Mouse (Mus musculus) heart, embryonic 10.5 days (tissue): ENCODE results near the gene Amigo1. TPM values are rescaled to one million over a fixed set of nuclear protein-coding genes. Genes with fewer than 3 reads are reported as not detected.

Experiments used
- DNase-seq: peaks from one replicate; pipeline ENCODE4 v3.0.0-alpha.2; 2017; ENCODE audit warnings: low spot score
- H3K27ac ChIP-seq: fragments of 300-500 bp; sonication (generic); 2 replicates; pipeline ENCODE4 v1.5.1; 2016; ENCODE audit warnings: mild to moderate bottlenecking
- H3K27me3 ChIP-seq: fragments of 300-500 bp; sonication (generic); 2 replicates; pipeline ENCODE4 v1.6.1; 2016; ENCODE audit warnings: mild to moderate bottlenecking; ENCODE audit not compliant: poor library complexity, insufficient read depth, severe bottlenecking
- H3K36me3 ChIP-seq: fragments of 300-500 bp; sonication (generic); 2 replicates; pipeline ENCODE4 v1.6.1; 2016; ENCODE audit warnings: mild to moderate bottlenecking, moderate library complexity
- H3K4me1 ChIP-seq: fragments of 300-500 bp; sonication (generic); 2 replicates; pipeline ENCODE4 v1.6.1; 2016; ENCODE audit warnings: mild to moderate bottlenecking
- H3K4me3 ChIP-seq: fragments of 300-500 bp; sonication (generic); 2 replicates; pipeline ENCODE4 v1.5.1; 2016; ENCODE audit warnings: mild to moderate bottlenecking, moderate library complexity
- H3K9me3 ChIP-seq: fragments of 300-500 bp; sonication (generic); 2 replicates; pipeline ENCODE4 v1.6.1; 2016; ENCODE audit warnings: mild to moderate bottlenecking, moderate library complexity
- WGBS: fragments of 180-500 bp; shearing (Covaris S2); methylation state at CpG from one replicate; pipeline ENCODE4 v1.1.7; 2016; 5-methylcytosine and 5-hydroxymethylcytosine counted together
- polyA plus RNA-seq: library from polyadenylated mRNA; unstranded; fragments of >200 nt; fragmentation: Nextera tagmentation; extraction: Ambion mirVana; gene quantifications from 2 replicates; pipeline ENCODE4 v1.2.1, GENCODE M21; 2016

Gene Amigo1
- 1.4 and 3.3 TPM in 2 replicates for polyA plus RNA-seq

DNA sequence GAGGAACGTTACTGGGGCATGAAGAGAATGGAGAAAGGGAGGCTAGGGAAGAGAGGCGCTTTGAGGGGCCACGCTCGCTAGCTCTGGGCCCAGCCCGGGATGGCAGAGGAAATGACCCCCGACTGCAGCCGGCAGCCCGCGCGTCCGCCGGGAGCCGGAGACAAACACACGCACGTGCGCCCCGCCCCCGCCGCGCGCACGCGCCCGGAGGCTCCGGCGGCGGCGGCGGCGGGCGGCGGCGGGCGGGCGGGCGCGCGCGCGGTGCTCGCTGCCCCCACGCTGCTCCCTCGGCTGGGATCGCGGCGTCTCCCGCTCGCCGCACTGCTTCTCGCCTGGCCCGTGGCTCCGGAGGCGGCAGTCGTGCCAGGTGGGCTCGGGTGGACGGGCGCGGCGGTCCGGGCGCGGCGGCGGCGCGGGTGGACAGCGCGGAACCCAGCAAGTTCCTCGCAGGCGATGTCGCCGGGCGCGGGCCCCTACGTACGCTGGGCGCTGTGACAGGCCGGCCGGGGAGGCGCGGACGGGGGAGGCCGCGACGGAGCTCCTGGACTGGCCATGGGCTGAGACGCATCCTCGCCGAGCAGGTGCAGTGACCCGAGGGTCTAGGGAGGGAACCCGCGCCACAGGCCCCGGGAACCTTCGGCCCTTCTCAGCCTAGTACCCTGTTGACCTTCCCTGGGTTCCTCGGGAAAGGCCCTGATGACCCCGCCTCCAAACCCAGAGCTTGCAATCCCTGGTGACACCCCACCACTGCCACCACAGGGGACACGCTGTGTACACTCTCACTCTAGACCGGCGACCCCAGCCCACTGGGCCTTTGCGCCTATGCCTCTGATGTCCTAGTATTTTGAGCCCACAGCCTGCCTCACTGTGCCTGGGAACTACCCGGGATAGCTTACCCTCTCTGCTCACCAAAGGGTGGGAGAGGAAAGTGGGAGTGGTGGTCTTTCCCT, at the start of gene Amigo1:
Gene Amigo1 (plus strand): TSS at position 238 of the 950 bp plus-strand sequence.
- H3K27ac ChIP-seq = peak within 1 kb of the TSS; percentile 85
- peaks cover 53% of the 10 kb centered on the region for H3K27me3 ChIP-seq
- H3K4me1 ChIP-seq = peaks cover 21% of the 10 kb centered on the region
- no peaks in the 10 kb centered on the region for H3K36me3 ChIP-seq
- peak within 1 kb of the TSS; percentile 92 for H3K4me3 ChIP-seq
- no peak for DNase-seq
- WGBS = 1% methylated on average over 100 of the region's 100 CpGs
- no peaks in the 10 kb centered on the region for H3K9me3 ChIP-seq

DNA sequence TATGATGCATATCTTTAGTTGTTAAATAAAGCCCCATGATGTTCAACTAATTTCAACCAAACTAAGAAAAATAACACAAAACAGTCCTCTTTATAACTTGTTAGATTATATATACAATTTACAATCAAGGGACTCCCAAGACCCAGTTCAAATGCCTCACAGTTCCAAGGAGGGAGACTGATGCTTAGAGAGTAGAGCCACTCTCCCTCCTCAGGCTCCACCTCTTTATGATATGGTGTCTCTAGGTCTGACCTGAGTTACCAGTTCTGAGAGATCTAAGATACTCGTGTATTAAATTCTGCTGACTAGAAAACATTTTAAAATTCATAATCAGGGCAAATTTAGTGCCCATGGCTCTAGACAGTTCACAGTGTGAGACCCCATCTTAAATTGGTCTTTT, 47.0 kb upstream of the Amigo1 start:
- DNase-seq = no peak
- H3K4me3 ChIP-seq = no peak overlapping the region
- 90% methylated on average over 1 of the region's 1 CpGs for WGBS
- no peak overlapping the region for H3K27ac ChIP-seq
- peaks cover 22% of the 10 kb centered on the region for H3K36me3 ChIP-seq
- no peaks in the 10 kb centered on the region for H3K9me3 ChIP-seq
- no peaks in the 10 kb centered on the region for H3K4me1 ChIP-seq
- H3K27me3 ChIP-seq = no peaks in the 10 kb centered on the region

GRCm38 (mm10) chr3:108140786-108141185, 45.3 kb upstream of the Amigo1 start:
- DNase-seq = no peak
- Histone ChIP-seq H3K9me3 (no peaks in the 10 kb centered on the region), H3K4me3 (no peak overlapping the region), H3K27me3 (no peaks in the 10 kb centered on the region), H3K4me1 (peaks cover 6% of the 10 kb centered on the region), H3K36me3 (peaks cover 22% of the 10 kb centered on the region), H3K27ac (no peak overlapping the region)
- WGBS = 83% methylated on average over 4 of the region's 4 CpGs

DNA sequence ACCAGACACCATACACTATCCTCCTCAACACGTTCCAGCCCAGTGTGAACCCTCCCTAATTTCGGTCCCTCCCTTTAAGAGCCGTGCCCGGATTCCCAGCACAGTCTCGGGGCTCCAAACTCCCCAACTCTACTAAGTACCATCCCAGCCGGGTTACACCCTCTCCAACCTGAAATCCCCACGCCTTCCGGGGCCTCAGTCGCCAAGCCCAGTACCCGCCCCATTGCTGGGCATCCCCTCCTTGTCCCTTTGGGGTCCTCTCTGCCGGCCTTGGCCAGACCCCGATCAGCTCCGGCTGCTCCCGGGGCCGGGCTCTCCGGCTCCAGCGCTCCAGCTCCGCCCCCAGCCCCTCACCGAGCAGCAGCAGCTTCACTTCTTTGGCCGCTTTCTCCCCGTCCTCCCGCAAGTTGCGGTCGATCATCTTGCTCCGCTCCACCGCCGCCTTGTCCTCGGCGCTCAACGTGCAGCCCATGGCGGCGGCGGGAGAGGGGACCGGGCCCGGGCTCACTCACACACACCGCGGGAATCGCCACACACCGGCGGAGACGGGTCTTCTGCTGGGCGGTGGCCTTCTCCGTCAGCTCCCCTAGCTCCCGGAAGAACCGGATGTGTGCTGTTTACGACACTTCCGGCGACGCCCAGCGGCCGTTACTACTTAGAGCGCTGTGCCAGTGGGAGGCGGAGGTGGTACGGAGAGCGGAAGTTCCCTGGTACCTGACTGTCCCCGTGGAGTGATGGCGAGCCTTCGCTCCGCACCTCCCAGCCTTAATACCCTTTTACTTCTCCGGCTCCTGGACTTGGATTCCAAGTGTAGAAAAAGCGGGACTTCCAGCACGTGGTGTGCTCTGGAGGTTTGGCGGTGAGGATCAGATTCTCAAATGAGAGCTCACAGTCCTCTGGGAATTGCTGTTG, 40.3 kb upstream of the Amigo1 start, which contains the start of gene Gnai3:
Gene Gnai3 (minus strand): TSS at position 613 of the 912 bp plus-strand sequence.
- H3K27ac ChIP-seq = peak within 1 kb of the TSS; percentile 96
- 0% methylated on average over 63 of the region's 63 CpGs for WGBS
- DNase-seq = peak; percentile 98
- H3K4me1 ChIP-seq = peaks cover 24% of the 10 kb centered on the region
- no peaks in the 10 kb centered on the region for H3K27me3 ChIP-seq
- H3K9me3 ChIP-seq = no peaks in the 10 kb centered on the region
- H3K4me3 ChIP-seq = peak within 1 kb of the TSS; percentile 85
- H3K36me3 ChIP-seq = peaks cover 3% of the 10 kb centered on the region; the same call in 1 of the 2 replicates

- Histone ChIP-seq H3K27me3 (no peaks in the 10 kb centered on the region), H3K27ac (peak overlapping the region; percentile 96), H3K4me1 (peaks cover 30% of the 10 kb centered on the region), H3K4me3 (peak overlapping the region; percentile 85), H3K9me3 (no peaks in the 10 kb centered on the region), H3K36me3 (no peaks in the 10 kb centered on the region)
- DNase-seq = no peak
- WGBS = 53% methylated on average over 5 of the region's 5 CpGs
These were observed 39.5 kb upstream of the Amigo1 start for GRCm38 (mm10) chr3:108146671-108147070.

DNA sequence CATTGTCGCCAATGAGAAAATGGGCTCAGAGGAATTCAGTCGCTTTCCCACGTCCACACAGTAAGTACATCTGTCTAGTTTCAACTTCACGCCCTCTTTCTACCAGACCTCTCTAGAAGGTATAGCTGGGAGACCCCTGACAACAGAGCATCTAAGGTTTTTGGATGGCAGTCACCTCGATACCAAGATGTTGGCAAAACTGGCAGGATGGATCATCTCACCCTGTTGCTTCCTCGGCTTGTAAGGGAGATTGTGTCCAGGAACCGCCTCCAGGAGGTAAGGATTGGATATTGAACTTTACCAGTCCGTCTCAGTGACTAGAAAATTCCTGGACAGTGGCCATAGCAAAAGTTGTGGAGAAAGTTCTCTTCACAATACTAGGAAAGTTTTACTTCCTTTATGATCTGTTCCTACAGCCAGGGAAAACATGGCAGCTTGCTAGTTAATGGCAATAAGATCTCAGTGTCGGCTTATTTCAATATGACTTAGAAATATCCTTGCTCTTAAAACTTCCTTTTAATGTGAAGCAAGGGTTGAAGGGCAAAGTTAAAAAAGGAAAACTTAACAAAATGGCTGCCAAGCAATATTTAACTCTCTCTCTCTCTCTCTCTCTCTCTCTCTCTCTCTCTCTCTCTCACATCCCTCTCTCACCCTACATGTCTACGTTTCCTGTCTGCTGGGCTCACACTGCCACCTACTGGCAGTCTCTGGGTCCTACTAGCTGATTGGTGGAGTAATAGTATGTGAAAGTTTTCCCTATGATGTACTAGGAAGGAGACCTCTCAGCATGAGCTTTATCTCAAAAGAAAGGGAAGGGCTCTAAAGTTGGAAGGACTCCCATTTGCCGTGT, 38.5 kb upstream of the Amigo1 start:
- H3K4me3 ChIP-seq = no peak overlapping the region; the same call in 1 of the 2 replicates
- no peaks in the 10 kb centered on the region for H3K36me3 ChIP-seq
- no peaks in the 10 kb centered on the region for H3K9me3 ChIP-seq
- WGBS = 65% methylated on average over 11 of the region's 11 CpGs
- peaks cover 30% of the 10 kb centered on the region for H3K4me1 ChIP-seq
- H3K27ac ChIP-seq = peak overlapping the region; percentile 53; the same call in 1 of the 2 replicates
- peak; percentile 92 for DNase-seq
- no peaks in the 10 kb centered on the region for H3K27me3 ChIP-seq

GRCm38 (mm10) chr3:108152290-108152689, 33.8 kb upstream of the Amigo1 start:
- WGBS = 87% methylated on average over 3 of the region's 3 CpGs
- Histone ChIP-seq H3K36me3 (no peaks in the 10 kb centered on the region), H3K27ac (no peak overlapping the region), H3K4me3 (no peak overlapping the region), H3K27me3 (no peaks in the 10 kb centered on the region), H3K4me1 (peaks cover 17% of the 10 kb centered on the region; the same call in 1 of the 2 replicates), H3K9me3 (no peaks in the 10 kb centered on the region)
- peak; percentile 69 for DNase-seq

GRCm38 (mm10) chr3:108154656-108155055, 31.5 kb upstream of the Amigo1 start, which contains the start of gene Gpr61:
TSS of gene Gpr61 (minus strand) at chr3:108154882.
- Histone ChIP-seq H3K9me3 (no peaks in the 10 kb centered on the region), H3K36me3 (no peaks in the 10 kb centered on the region), H3K27me3 (no peaks in the 10 kb centered on the region), H3K4me3 (no peak within 1 kb of the TSS), H3K4me1 (peaks cover 33% of the 10 kb centered on the region), H3K27ac (no peak within 1 kb of the TSS)
- WGBS = 30% methylated on average over 4 of the region's 4 CpGs
- no peak for DNase-seq

DNA sequence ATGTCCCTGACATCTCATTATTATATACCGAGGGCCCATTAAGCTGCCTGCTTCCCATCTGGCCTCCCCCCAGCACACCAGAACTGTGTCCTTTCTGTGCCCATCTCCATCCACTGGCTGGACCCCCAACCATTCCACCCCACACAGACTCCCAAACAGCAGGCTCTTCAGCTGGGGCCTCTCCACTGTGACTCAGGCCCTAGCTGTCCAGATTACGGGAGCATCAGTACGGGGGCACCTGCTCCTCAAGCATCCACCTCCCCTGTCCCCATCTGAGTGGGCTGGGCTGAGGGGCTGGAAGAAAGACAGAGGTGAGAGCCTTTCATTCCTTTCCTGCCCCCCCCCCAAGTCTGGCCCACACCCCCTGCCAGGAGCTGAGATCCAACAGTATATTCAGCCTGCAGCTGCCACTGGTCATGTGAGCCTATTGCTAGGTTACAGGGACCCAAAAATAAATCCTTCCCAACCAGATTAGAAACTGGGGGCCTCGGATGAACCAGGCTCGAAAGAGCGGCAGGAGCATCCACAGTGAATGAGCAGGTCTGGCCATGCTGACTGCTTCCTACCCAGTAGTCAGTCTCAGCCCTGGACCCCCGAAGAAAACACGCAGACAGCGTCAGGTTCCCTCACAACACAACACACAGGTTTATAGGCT, 27.6 kb upstream of the Amigo1 start:
- Histone ChIP-seq H3K36me3 (no peaks in the 10 kb centered on the region), H3K27ac (peak overlapping the region; percentile 63), H3K27me3 (no peaks in the 10 kb centered on the region), H3K9me3 (no peaks in the 10 kb centered on the region), H3K4me1 (peaks cover 25% of the 10 kb centered on the region), H3K4me3 (peak overlapping the region; percentile 10; the same call in 1 of the 2 replicates)
- DNase-seq = peak; percentile 84
- WGBS = 41% methylated on average over 9 of the region's 9 CpGs

DNA sequence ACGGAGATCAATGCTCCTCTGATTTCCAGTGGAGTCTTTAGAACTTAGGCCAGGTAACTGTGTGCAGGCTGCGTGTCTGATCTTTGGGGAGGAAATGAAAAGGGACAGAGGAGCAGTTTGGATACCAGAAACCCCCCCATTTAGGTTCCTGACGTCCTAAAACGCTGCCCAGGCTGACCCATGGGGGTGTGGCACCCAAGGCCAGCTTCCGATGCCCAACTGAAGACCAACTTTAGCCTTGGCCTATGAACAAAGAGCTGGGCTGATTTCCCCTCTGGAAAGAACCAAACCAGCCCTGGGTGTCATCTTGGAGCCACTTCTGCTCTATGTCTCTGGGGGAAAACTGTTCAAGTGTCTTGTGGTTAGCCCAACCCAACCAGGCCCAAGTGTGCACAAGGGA, 22.0 kb upstream of the Amigo1 start:
- Histone ChIP-seq H3K9me3 (no peaks in the 10 kb centered on the region), H3K36me3 (no peaks in the 10 kb centered on the region), H3K4me3 (no peak overlapping the region), H3K27me3 (peaks cover 19% of the 10 kb centered on the region; the same call in 1 of the 2 replicates), H3K4me1 (peaks cover 44% of the 10 kb centered on the region), H3K27ac (no peak overlapping the region)
- 60% methylated on average over 5 of the region's 5 CpGs for WGBS
- peak; percentile 66 for DNase-seq

DNA sequence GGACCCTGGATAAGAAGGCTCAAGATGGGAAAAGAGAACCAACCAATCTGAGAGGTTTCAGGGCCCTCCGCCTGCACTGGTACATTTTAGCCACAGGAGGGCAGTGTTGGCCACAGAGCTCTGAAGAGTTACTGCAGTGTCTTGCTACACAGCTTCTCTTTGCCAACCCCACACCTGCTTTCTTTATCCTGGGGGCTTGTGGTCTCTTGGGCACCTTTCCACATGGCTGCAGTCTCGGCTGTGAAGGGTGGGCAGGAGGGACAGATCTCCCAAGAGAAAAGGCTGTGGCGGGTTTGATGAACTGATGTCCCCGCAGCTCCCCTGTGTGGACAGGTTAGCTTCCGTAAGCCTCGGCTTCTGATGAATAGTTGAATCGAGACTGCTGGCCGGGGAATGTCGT, 21.3 kb upstream of the Amigo1 start:
- H3K27me3 ChIP-seq = peaks cover 19% of the 10 kb centered on the region; the same call in 1 of the 2 replicates
- H3K4me3 ChIP-seq = peak overlapping the region; percentile 6; the same call in 1 of the 2 replicates
- 26% methylated on average over 9 of the region's 9 CpGs for WGBS
- no peaks in the 10 kb centered on the region for H3K9me3 ChIP-seq
- peak; percentile 91 for DNase-seq
- H3K36me3 ChIP-seq = no peaks in the 10 kb centered on the region
- H3K4me1 ChIP-seq = peaks cover 41% of the 10 kb centered on the region
- H3K27ac ChIP-seq = no peak overlapping the region
